Mouse (Mus musculus) layer of hippocampus, postnatal 10 days (tissue): ENCODE measurements around the gene Camta1. TPM values are rescaled to one million over a fixed set of nuclear protein-coding genes. Genes with fewer than 3 reads are reported as not detected.

Experiments
- DNase-seq, 2 experiments: peaks; one replicate each; pipeline ENCODE4 v3.0.0; 2021; ENCODE audit warnings: low spot score in 2 of 2
- total RNA-seq, 2 experiments: library from RNA; stranded (reverse); gene quantifications; 2 replicates each; pipeline ENCODE4 v1.2.3; 2021

Gene Camta1
- total RNA-seq, 2 experiments from 2014 or later: 218 to 223 TPM

DNA sequence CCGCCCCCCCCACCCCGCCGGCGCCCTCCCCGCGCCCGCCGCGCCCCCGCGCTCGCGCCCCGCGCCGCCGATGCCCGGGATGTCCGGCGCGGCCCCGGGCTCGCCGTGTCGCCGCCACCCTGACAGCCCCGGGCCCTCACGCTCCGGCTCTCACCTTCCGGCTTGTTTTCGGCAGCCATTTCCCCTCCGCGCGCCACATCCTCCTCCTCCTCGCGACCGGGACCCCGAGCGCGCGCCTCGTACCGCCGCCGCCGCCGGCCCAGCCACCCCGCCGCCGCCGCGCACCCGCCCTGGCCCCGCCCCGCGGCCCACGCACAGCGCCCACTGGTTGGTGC lies 238 bp downstream of the Camta1 start:
- peak in 1 of 2 experiments; percentile 100 for DNase-seq

DNA sequence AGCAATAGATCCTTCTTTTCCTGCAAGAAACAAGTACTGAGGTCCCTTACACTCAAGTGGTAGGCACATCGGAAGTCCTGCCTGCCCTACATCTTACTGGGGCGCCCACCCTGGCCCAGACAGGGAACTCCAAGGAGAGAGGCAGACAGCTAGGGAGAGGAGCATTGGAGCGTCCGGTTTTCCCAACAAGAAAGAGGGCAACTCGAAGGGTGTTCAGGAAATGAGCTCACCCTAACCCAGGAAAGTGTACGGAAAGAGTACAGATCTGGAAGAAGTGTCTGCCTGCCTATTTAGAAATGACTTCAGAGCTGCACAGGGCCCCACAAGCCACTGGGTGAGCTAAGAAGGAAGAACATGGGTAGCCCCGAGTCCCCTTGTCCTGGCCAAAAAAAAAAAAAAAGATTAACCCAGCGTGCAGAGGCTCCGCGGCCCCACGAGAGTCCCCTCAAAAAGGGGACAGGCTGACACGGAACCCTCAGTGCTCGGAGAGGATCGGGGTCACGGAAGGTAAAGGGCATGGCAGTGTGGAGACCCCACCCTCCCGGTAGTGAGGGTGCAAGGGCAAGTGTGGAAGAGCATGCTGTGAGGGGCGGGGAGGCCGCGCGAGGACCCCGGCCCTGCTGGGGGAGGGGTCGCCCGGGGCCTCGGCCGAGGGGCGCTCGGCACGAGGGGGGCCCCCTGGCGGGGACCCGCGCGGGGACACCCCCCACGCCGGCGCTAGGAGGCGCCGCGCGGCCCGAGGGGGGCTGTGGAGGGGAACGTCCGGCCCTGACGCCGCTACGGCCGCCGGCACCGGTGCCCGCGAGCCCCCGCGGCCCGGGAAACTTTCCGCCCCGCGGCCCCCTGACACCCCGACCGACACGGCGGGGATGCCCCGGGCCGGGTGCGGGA lies 990 bp downstream of the Camta1 start:
- peak; percentile 34 to 55 for DNase-seq

DNA sequence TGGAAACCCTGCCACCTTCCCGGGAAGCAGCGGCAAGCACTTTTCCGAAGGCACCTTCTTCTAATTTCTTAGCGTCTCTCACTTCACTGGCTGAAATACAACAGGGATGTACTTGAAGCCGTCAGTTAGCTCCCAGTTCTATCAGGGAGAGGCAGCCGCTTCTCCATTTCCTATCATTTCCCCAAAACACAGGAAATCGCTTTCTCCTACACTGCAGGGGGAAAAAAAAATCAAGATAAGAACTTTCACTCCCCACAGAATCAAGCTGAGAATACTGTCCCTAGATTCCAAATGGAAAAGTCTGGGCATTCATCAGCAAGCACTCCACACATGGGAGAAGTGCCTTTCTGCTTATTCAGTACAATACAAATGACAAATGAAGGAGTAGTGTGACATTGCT lies 2.4 kb downstream of the Camta1 start:
- no peak for DNase-seq

DNA sequence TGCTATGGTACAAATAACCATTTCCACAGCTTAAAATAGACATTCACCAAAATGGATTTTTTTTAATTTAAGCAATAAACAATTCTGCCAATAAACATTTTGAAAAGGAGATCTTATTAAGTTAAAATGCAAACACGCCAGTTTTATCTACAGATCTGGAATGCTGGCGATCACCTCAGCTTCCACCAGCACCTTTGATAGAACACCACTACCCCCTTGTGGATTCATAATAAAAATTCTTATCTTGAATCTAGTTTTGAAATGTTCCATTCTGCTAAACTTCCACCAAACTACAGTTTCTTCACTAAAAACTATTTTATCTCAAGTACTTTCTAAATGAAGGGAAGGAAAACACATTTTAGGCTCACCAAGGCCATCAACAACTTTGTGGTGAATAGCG lies 7.7 kb downstream of the Camta1 start:
- no peak for DNase-seq

DNA sequence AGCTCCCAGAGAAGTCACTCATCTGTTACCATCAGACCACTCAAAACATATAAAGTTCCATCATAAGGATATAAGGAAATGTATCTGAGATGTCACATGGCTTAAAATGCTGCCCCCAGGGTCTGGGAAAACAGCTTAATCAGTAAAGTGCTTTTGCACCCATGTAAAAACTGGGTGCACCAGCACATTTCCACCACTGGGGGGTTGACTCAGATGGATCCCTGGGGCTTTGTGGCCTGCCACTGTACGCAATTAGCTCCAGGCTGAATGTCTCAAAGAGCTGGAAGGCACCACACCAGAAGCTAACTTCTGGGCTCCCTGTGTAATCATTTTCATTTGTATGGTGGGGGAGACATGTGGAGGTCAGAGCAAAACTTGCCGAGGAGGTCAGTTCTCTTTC lies 10.5 kb downstream of the Camta1 start:
- DNase-seq: peak; percentile 40 to 52

DNA sequence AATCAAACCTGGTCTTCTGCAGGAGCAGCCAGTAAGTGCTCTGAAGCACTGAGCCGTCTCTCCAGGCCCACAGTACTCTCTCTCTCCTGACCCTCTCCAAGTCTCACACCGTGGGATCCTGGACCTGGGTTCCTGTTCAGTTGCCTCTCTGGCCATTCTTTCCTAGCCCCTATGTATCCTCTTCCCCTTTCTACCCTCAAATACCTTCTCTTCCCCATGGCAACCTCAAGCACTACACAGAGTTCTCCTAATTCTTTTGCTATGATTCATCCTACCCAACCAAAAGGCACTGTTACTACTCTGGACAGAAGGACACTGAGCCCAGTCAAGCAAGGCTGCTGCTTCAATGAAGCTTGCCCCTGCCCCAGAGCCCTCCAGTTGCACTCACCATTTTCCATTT lies 19.1 kb downstream of the Camta1 start:
- no peak for DNase-seq

DNA sequence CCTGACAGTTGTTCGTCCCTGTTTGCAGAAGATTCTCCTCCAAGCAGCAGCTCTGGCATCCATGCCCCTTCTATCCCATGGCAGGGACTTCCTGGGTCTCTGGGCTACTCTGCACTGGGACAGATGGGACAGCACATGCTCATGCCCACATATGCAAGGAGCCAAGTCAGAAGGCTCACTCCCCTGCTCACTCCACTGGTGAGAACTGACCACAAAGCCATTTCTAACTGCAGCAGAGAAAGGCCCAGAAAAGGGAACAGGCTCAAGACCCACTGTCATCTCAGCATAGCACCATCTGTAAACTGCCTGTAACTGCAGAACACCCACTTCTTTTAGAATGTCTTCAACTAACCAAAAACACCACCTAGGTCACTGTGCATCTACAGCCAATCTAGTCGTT lies 23.2 kb downstream of the Camta1 start:
- DNase-seq: no peak

DNA sequence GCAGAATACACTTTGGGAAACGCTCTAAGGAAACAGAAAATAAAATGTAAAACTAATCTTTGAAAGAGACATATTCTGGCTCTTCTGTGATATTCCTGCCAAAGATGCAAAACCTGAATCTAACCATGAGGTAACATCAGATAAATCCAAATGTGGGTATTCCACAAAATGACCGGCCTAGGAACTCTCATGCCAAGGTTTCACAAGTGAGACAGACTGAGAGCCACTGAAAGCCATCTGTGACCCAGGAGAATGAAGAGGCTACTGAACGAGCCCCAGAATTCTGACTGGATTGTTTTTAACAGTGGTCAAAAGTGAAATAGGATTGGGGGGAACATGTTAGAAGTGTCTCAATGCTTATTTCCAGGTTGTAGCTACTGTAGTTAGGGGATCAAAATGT lies 25.8 kb downstream of the Camta1 start:
- no peak for DNase-seq

DNA sequence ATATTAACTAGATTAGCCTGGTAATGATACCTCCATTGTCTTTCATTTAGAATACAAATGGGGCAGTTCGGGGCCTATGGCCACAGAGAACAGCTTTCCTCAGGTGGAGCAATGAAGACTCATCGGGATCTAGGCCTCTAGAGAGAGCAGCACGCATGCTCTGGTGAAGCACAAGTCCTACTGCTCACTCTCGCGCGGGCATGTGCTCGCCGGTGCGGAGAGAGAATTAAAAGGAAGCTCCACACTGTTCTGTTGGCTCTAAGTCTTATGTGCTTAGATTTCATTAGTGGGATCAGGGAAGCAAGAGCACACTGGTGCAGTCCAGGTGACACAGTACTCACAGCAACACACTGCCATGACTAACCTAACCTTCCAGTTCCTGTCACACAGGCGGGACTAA lies 27.1 kb downstream of the Camta1 start:
- DNase-seq: no peak

DNA sequence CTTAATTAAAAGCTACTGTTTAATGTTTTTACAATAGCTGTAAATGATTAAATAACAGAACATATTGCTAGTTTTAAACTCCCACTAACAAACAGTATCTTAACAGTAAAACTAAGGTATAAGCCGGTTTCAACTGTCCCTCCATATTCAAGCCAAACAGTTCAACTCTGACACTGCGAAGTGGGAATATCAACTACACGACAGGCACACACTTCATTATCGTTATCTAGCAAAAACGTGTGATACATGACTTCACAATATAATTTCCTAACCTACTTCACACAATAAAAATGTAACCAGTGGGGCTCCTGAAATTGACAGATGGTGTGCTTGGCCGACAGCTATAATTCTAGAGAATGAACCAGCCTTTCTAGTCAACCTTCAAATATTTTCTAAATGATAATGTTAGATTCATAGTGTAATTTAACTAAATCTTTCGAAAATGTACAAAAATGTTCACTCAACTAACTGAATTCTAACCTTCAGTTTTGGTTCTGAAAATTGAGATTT lies 27.7 kb downstream of the Camta1 start:
- DNase-seq: no peak

DNA sequence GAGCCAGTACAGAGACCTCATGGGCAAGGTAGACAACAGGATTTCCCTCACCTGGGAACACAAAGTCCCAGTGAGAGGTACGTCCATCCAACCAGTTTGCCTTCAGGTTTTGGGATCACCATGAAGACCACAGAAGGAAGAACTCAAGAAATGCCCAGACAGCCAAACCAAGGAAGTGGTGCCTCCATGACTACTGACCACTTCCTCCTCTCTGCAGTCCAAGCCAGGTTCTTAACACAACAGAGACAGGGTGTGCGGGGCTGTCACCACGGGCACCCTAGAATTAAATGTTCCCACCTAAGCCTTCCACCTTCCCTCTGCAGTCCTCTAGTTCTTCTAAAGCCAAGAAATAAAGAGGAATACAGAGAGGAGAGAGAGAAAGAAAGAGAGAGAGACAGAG lies 33.8 kb downstream of the Camta1 start:
- DNase-seq: no peak

DNA sequence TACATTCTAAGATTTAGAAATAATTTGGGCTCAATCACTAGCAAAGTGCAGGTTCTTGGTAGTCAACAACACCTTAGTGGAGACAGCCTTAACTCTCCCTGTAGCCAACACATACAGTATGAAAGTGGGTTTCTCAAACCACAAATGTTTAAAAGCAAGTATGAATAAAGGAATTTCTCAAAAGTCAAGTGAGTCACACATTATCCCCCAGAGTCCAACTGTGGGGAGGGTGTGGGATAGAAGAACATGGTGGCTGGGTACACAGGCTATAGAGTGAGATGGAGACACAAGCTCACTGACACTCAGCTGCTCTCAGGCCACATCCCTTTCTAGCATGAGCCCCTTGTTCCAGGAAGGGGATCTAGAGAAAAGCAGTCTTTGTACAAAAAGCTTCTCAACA lies 34.3 kb downstream of the Camta1 start:
- no peak for DNase-seq

DNA sequence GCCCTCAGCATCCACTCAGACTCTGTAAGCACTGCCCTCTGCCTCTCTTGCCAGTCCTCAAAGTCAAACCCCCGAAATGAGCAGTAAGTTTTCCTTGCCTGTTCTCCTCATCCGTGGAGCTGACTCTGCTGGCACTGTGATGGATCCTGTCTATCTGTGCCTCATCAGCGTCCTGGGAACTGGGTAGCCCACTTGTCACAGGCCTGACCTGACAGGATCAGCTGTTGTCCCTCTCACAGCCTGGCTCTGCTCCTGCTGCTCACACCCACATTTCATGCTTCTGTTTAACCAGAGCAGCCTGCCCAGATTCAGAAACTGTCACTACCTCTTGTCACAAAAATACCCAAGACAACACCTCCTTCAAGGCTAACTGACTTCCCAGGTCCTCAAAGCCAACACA lies 37.7 kb downstream of the Camta1 start:
- no peak for DNase-seq

DNA sequence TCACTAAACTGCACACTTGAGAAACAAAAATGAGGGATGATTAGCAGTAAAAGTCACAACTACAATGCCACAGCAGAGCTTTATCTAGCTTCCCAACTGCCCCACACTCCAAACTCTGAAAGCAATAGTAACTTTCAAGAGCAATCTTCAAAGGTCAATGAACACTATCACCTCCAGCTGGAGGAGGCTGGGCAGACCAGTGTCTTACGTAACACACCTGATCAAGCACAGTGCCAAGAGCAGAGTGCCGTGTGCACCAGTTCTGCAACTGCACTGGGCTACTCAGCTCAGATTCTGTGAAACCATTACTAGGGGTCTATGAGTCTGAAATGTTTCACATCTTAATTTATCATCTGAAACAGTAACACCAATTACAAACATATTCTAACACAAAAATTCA lies 38.7 kb downstream of the Camta1 start:
- no peak for DNase-seq

DNA sequence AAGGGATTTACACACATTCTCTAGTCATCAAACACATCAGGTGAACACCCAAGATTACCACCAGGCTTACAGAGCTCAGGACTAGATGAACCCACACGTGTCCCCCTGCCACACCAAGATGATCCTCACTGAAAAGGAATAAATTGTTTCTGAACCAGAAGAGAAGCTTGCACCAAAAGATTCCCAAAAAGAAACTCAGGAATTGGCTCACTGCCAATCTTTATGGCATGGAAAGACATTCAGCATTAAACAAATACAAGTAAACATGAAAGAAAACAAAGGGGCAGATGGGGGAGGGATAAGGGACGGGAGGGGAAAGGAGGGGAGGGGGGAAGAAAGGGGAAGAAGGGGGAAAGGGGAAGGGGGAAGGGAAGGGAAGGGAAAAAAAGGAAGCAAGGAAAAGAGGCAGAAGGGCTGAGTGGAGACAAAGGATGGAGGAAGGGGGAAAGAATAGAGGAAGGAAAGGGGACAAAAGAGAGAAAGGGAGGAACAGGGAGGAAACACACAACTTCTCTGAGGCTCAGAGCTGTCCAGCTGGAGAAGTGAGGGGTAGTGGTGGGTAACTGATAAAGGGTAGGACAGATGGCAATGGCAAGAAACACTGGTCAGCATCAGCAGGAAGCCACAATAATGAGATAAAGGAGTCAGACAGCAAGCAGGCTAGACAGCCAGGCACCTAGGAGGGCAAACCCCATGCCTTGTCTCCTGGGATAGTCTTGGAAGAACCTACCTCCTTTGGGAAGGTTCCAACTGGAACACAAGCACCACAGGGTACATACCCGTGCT lies 43.5 kb downstream of the Camta1 start:
- no peak for DNase-seq

DNA sequence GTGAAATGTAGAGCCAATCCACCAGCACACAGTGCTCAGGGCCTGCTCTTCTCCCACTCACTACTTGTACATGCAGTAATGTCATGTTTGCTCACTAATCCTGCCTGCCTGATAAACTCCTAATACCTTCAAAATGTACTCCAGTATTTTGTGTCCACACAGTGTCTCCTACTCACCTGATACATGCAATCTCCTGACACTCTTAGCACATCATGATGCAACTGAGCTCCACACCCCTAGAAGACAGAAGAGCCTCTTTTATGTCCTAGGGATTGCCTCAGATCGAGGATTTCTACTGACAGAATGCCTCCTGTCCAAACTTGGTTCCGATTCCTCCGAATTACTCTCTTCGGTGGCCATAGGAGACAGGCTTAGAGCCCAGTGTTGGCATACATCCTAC lies 48.0 kb downstream of the Camta1 start:
- DNase-seq: no peak

DNA sequence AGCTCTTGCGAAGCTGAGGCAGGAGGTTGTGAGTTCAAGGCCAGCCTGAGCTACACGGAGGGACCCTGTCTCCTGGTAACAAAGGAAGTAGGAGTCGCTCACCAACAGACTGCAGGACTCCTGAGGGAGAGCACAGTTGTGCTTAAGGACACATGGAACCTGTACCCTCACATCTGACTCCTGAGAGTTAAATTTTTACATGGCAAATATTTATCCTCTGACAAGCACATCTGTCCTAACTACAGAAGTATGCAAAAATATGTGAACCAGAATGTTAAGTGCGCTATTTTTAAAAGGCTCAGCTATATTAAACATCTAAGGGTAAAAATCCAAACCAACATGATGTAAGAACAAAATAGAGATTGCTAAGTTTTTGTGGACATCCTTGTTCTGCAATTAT lies 56.0 kb downstream of the Camta1 start:
- DNase-seq: no peak

DNA sequence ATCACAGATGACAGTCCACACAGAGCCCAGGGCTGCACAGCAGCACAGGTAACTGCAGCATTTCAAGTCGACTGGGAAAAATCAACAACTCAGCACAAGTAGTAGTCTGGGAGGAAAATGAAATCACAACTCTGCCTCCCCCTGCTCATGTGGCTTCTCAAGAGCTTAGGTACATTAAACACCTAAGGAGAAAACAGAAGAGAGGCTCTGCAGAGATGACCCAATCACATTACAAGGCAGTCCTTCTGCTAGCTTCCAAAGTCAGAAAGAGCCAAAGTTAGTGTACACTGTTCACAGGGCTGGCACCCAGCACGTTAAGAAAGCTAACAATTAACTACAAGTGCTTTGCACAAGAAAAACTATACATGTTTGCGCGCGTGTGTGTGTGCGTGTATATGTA lies 56.6 kb downstream of the Camta1 start:
- DNase-seq: no peak

DNA sequence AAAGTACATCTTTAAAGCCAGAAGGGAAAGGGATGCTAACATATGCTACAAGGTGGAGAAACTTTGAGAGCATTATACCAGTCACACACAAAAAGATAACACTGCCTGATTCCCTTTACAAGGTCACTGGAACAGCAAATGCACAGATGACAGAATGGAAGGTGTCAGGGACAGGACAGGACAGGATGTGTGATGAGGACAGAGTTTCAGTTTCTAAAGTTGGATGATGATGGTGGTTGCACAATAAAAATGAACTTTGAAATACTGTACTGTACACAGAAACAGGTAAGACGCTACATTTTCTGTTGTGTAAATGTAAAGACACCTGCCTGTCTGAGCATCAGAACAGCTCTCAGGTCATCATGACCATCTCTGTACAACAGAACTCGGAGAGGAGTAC lies 57.5 kb downstream of the Camta1 start:
- no peak for DNase-seq

DNA sequence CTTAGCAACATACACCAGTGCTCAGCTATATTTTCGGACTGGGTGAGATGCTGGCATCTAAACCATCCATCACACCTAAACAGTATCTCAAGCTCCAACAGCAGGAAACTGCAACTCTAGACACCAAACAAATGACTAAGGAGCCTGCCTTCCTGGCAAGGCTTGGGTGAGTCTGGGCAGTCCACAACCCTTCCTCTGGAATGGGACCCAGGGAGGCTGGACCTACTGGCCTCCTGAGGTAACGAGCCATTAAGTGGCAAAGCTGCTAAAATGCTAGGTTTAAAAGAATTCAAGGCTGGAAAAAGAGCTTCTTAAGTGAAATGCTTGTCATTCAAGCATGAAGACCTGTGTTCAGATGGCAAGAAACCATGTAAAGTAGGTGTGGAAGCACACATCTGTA lies 63.0 kb downstream of the Camta1 start:
- no peak for DNase-seq

DNA sequence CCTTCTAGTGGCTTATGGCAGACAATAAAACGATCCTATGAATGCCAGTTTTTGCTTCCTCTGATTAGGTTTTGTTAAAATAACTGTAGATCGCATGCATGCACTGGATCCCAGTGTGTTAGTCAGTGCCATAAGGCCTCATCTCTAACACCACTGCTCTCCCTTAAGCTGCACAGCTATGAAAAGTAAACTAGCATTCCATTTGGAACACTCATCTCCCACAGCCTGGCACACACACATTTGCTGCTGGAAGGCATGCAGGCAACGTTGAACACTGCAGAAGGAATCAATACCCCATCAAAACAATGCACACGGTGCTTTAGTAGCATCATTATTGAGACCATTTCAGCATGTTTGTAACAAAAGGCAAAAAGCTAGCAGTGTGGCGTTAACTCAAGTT lies 68.0 kb downstream of the Camta1 start:
- no peak for DNase-seq

DNA sequence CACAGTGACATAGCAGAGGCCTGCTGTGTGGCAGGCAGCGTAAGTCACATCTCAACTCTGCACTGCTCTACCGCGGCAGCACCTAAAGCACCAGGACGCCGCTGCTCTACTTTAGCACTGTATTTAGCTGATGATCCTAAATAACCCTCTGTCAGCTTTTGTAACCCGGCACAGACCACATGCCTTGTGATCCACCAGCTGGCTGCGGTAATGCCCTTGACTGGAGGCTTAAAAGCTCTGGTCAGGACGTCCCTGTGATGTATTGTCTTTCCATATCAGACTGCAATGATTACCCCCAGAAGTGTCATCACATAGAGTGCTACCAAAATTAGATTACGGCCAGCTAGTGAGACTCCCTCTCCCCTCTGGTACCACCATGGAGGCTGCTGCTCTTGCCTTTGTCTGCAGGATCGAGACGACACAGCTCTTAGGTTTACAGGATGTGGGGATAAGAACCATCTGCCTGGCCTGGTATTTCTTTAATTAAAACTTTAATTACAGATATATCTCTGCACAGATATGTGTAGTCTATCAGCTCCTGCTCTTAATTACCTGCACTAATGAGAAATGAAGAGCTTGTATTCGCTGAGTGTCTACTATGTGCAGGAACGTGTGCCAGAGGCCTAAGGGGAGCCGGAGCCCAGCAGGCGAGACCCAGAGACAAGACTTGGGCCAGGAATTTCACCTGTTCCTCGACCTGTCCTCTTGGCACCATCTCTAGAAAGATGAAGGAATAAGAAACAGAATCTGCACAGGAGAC lies 74.5 kb downstream of the Camta1 start:
- DNase-seq: no peak
